Mouse (Mus musculus) gastrocnemius, postnatal 14 days (tissue): ENCODE results near the gene Esp31. TPM values are rescaled to one million over a fixed set of nuclear protein-coding genes. Genes with fewer than 3 reads are reported as not detected.

ENCODE experiments used
- DNase-seq: peaks from one replicate; pipeline ENCODE4 v3.0.0; 2021; ENCODE audit warnings: mixed read lengths
- intact Hi-C: fragments of 180-260 bp; cut with DNase I; formaldehyde crosslinking; loops from one replicate; pipeline ENCODE4 v1.15.1; 2025; ENCODE audit warnings: low total_unique reads
- long read RNA-seq, 2 experiments: library from polyadenylated mRNA; stranded (forward); transcript quantifications; one replicate each; pipeline ENCODE4 v2.0.0; 2021
- total RNA-seq, 2 experiments: library from RNA; stranded (reverse); gene quantifications; 2 replicates each; pipeline ENCODE4 v1.2.3; 2021

Esp31 gene
- not detected for total RNA-seq
- long read RNA-seq, experiment 1: 0 reads
- long read RNA-seq, experiment 2: 0 reads

- intact Hi-C loops: no loop called here
- no peak for DNase-seq
Observed at GRCm38 (mm10) chr17:38639147-38639546, at the start of gene Esp31. Gene Esp31, plus strand, starts transcription at chr17:38639447.

Other genes starting within 250 kb of the Esp31 start
- not detected for gene Esp36, start 219.3 kb upstream of the Esp31 start, total RNA-seq
- not detected for gene Esp34, start 85.3 kb upstream of the Esp31 start, total RNA-seq